Mouse (Mus musculus) hindbrain, embryonic 12.5 days (tissue): ENCODE results near the gene Stra8. TPM values are rescaled to one million over a fixed set of nuclear protein-coding genes. Genes with fewer than 3 reads are reported as not detected.

ENCODE experiments used
- ATAC-seq: fragments of 200-750 bp; cut with Nextera tagmentation; 2 replicates; pipeline ENCODE4 v1.8.0; 2017; ENCODE audit warnings: moderate TSS enrichment; ENCODE audit not compliant: low FRiP score
- H3K27ac ChIP-seq: fragments of 300-500 bp; sonication (generic); 2 replicates; pipeline ENCODE4 v1.5.1; 2016; ENCODE audit warnings: mild to moderate bottlenecking
- H3K27me3 ChIP-seq: fragments of 300-500 bp; sonication (generic); 2 replicates; pipeline ENCODE4 v1.6.1; 2016; ENCODE audit warnings: mild to moderate bottlenecking
- H3K36me3 ChIP-seq: fragments of 300-500 bp; sonication (generic); 2 replicates; pipeline ENCODE4 v1.6.1; 2016; ENCODE audit warnings: mild to moderate bottlenecking
- H3K4me1 ChIP-seq: fragments of 300-500 bp; sonication (generic); 2 replicates; pipeline ENCODE4 v1.6.1; 2016
- H3K4me2 ChIP-seq: fragments of 300-500 bp; sonication (generic); replicated peaks from 2 replicates; pipeline ENCODE4 v1.6.1; 2016; ENCODE audit warnings: mild to moderate bottlenecking
- H3K4me3 ChIP-seq: fragments of 300-500 bp; sonication (generic); 2 replicates; pipeline ENCODE4 v1.5.1; 2016; ENCODE audit warnings: mild to moderate bottlenecking
- H3K9ac ChIP-seq: fragments of 300-500 bp; sonication (generic); 2 replicates; pipeline ENCODE4 v1.6.1; 2016; ENCODE audit warnings: mild to moderate bottlenecking, moderate library complexity
- H3K9me3 ChIP-seq: fragments of 300-500 bp; sonication (generic); replicated peaks from 2 replicates; pipeline ENCODE4 v1.6.1; 2016; ENCODE audit warnings: mild to moderate bottlenecking
- WGBS: fragments of 180-500 bp; shearing (Covaris S2); methylation state at CpG from one replicate; pipeline ENCODE4 v1.1.7; 2016; 5-methylcytosine and 5-hydroxymethylcytosine counted together
- polyA plus RNA-seq: library from polyadenylated mRNA; unstranded; fragments of >200 nt; fragmentation: Nextera tagmentation; extraction: Ambion mirVana; gene quantifications from 2 replicates; pipeline ENCODE4 v1.2.1, GENCODE M21; 2016

The Stra8 gene
- not detected in 2 replicates for polyA plus RNA-seq

GRCm38 (mm10) chr6:34919956-34920355, at the start of gene Stra8:
Stra8 (plus strand) TSS chr6:34920163.
- H3K27ac ChIP-seq: no peak within 1 kb of the TSS
- 49% methylated on average over 10 of the region's 10 CpGs for WGBS
- ATAC-seq: no peak

GRCm38 (mm10) chr6:34870724-34871123, 49.2 kb upstream of the Stra8 start:
- Histone ChIP-seq H3K27me3 (no peaks in the 10 kb centered on the region), H3K9me3 (no peaks in the 10 kb centered on the region), H3K36me3 (no peaks in the 10 kb centered on the region), H3K4me2 (no peak overlapping the region), H3K4me1 (peaks cover 7% of the 10 kb centered on the region; the same call in 1 of the 2 replicates), H3K4me3 (no peak overlapping the region), H3K27ac (no peak overlapping the region), H3K9ac (no peak overlapping the region)
- no peak for ATAC-seq
- 78% methylated on average over 5 of the region's 5 CpGs for WGBS

More at GRCm38 (mm10) chr6:34919956-34920355, at the start of gene Stra8:
- no peak within 1 kb of the TSS for H3K9ac ChIP-seq
- H3K36me3 ChIP-seq: no peaks in the 10 kb centered on the region
- no peaks in the 10 kb centered on the region for H3K9me3 ChIP-seq
- H3K4me3 ChIP-seq: no peak within 1 kb of the TSS
- H3K4me1 ChIP-seq: no peaks in the 10 kb centered on the region
- no peak within 1 kb of the TSS for H3K4me2 ChIP-seq
- no peaks in the 10 kb centered on the region for H3K27me3 ChIP-seq

- 92% methylated on average over 7 of the region's 7 CpGs for WGBS
- Histone ChIP-seq H3K9me3 (no peaks in the 10 kb centered on the region), H3K36me3 (no peaks in the 10 kb centered on the region), H3K9ac (no peak overlapping the region), H3K27me3 (no peaks in the 10 kb centered on the region), H3K4me2 (no peak overlapping the region), H3K4me1 (peaks cover 14% of the 10 kb centered on the region), H3K27ac (no peak overlapping the region), H3K4me3 (no peak overlapping the region)
- no peak for ATAC-seq
Measured at GRCm38 (mm10) chr6:34871929-34872328, 48.0 kb upstream of the Stra8 start.

- Histone ChIP-seq H3K4me3 (no peak overlapping the region), H3K9me3 (no peaks in the 10 kb centered on the region), H3K27me3 (no peaks in the 10 kb centered on the region), H3K4me1 (peaks cover 19% of the 10 kb centered on the region), H3K9ac (no peak overlapping the region), H3K4me2 (no peak overlapping the region), H3K36me3 (no peaks in the 10 kb centered on the region), H3K27ac (no peak overlapping the region)
- WGBS: 93% methylated on average over 10 of the region's 10 CpGs
- no peak for ATAC-seq
Measured at GRCm38 (mm10) chr6:34872871-34873270, 47.1 kb upstream of the Stra8 start.

- 72% methylated on average over 21 of the region's 21 CpGs for WGBS
Measured at GRCm38 (mm10) chr6:34874101-34874921, 45.7 kb upstream of the Stra8 start.

GRCm38 (mm10) chr6:34875268-34875761, 44.6 kb upstream of the Stra8 start:
- no peak overlapping the region for H3K27ac ChIP-seq
- no peak for ATAC-seq
- no peaks in the 10 kb centered on the region for H3K27me3 ChIP-seq
- no peak overlapping the region for H3K4me2 ChIP-seq
- 88% methylated on average over 15 of the region's 15 CpGs for WGBS
- no peak overlapping the region for H3K4me3 ChIP-seq
- H3K36me3 ChIP-seq: 0 out of 2 replicates have a peak, but pooled peaks cover under 1% of the 10 kb centered on the region
- H3K4me1 ChIP-seq: peaks cover 24% of the 10 kb centered on the region
- no peaks in the 10 kb centered on the region for H3K9me3 ChIP-seq
- no peak overlapping the region for H3K9ac ChIP-seq

More at GRCm38 (mm10) chr6:34874101-34874921, 45.7 kb upstream of the Stra8 start:
- ATAC-seq: no peak
- H3K4me1 ChIP-seq: peaks cover 24% of the 10 kb centered on the region
- H3K4me2 ChIP-seq: no peak overlapping the region
- no peak overlapping the region for H3K9ac ChIP-seq
- H3K9me3 ChIP-seq: no peaks in the 10 kb centered on the region
- H3K4me3 ChIP-seq: no peak overlapping the region
- no peaks in the 10 kb centered on the region for H3K36me3 ChIP-seq
- H3K27ac ChIP-seq: no peak overlapping the region
- no peaks in the 10 kb centered on the region for H3K27me3 ChIP-seq

- peak overlapping the region; percentile 63; the same call in 1 of the 2 replicates for H3K4me3 ChIP-seq
- H3K9me3 ChIP-seq: no peaks in the 10 kb centered on the region
- H3K4me2 ChIP-seq: peak overlapping the region; percentile 71; the same call in 1 of the 2 replicates
- peak overlapping the region; percentile 82; the same call in 1 of the 2 replicates for H3K9ac ChIP-seq
- peaks cover 24% of the 10 kb centered on the region for H3K4me1 ChIP-seq
- ATAC-seq: no peak
- no peaks in the 10 kb centered on the region for H3K27me3 ChIP-seq
- no peak overlapping the region for H3K27ac ChIP-seq
- peaks cover 9% of the 10 kb centered on the region for H3K36me3 ChIP-seq
- 60% methylated on average over 12 of the region's 12 CpGs for WGBS
Measured at GRCm38 (mm10) chr6:34875966-34876834, 43.8 kb upstream of the Stra8 start.

- Histone ChIP-seq H3K4me1 (peaks cover 24% of the 10 kb centered on the region), H3K4me2 (peak overlapping the region; percentile 71), H3K9ac (peak overlapping the region; percentile 82), H3K36me3 (peaks cover 14% of the 10 kb centered on the region), H3K27me3 (no peaks in the 10 kb centered on the region), H3K4me3 (peak overlapping the region; percentile 63), H3K9me3 (no peaks in the 10 kb centered on the region), H3K27ac (peak overlapping the region; percentile 90)
- ATAC-seq: no peak
- WGBS: 43% methylated on average over 2 of the region's 2 CpGs
Measured at GRCm38 (mm10) chr6:34876835-34877156, 43.2 kb upstream of the Stra8 start.

- ATAC-seq: peak; percentile 92
- Histone ChIP-seq H3K4me2 (peak within 1 kb of the TSS; percentile 71), H3K4me1 (peaks cover 24% of the 10 kb centered on the region), H3K27ac (peak within 1 kb of the TSS; percentile 90), H3K36me3 (peaks cover 23% of the 10 kb centered on the region), H3K9ac (peak within 1 kb of the TSS; percentile 82), H3K9me3 (no peaks in the 10 kb centered on the region), H3K27me3 (no peaks in the 10 kb centered on the region), H3K4me3 (peak within 1 kb of the TSS; percentile 63)
- under 1% methylated on average over 56 of the region's 56 CpGs for WGBS
Measured at GRCm38 (mm10) chr6:34877509-34878321, 42.2 kb upstream of the Stra8 start, which contains the start of gene Cyren. Cyren (minus strand) TSS chr6:34878060.

- Histone ChIP-seq H3K36me3 (peaks cover 35% of the 10 kb centered on the region), H3K9ac (no peak overlapping the region), H3K4me3 (no peak overlapping the region), H3K4me2 (no peak overlapping the region), H3K27me3 (no peaks in the 10 kb centered on the region), H3K4me1 (peaks cover 24% of the 10 kb centered on the region), H3K27ac (no peak overlapping the region), H3K9me3 (no peaks in the 10 kb centered on the region)
- 89% methylated on average over 16 of the region's 16 CpGs for WGBS
- ATAC-seq: no peak
Measured at GRCm38 (mm10) chr6:34879101-34879740, 40.7 kb upstream of the Stra8 start.

- Histone ChIP-seq H3K4me3 (no peak overlapping the region), H3K27ac (no peak overlapping the region), H3K4me1 (peaks cover 20% of the 10 kb centered on the region), H3K36me3 (peaks cover 39% of the 10 kb centered on the region), H3K9me3 (no peaks in the 10 kb centered on the region), H3K9ac (no peak overlapping the region), H3K27me3 (no peaks in the 10 kb centered on the region), H3K4me2 (no peak overlapping the region)
- 54% methylated on average over 6 of the region's 6 CpGs for WGBS
- ATAC-seq: no peak
Measured at GRCm38 (mm10) chr6:34879911-34880475, 40.0 kb upstream of the Stra8 start.
